Mouse (Mus musculus): Measurements from ENCODE around the gene Shank2. TPM values are rescaled to one million over a fixed set of nuclear protein-coding genes. Genes with fewer than 3 reads are reported as not detected.

Shank2 gene
- polyA plus RNA-seq, 1 experiment from 2014 or later: 16.1 TPM

- Histone ChIP-seq H3K27me3 (ENCODE audit: control insufficient read depth, insufficient read depth, low read length) (no peaks in the 10 kb centered on the region), H3K27ac (ENCODE audit: low read depth, low read length) (peak overlapping the region; percentile 77; the same call in 1 of the 2 replicates), H3K36me3 (ENCODE audit: control insufficient read depth, insufficient read depth, low read length) (0 out of 2 replicates have a peak, but pooled peaks cover 3% of the 10 kb centered on the region), H3K9me3 (ENCODE audit: control insufficient read depth, low read length) (no peaks in the 10 kb centered on the region), H3K4me1 (ENCODE audit: control insufficient read depth, insufficient read depth, low read length) (peaks cover 12% of the 10 kb centered on the region), H3K9ac (replicated peaks; ENCODE audit: low read depth, low read length) (peak overlapping the region; percentile 91), H3K4me3 (ENCODE audit: low read depth, low read length) (peak overlapping the region; percentile 80), H3K4me2 (ENCODE audit: low read depth, low read length) (peak overlapping the region; percentile 93)
- WGBS: 2% methylated on average over 31 of the region's 31 CpGs
- ATAC-seq (ENCODE audit: low read depth): peak; percentile 10
Observed at GRCm38 (mm10) chr7:144469908-144470544, 468.3 kb downstream of the Shank2 start.

- WGBS: under 1% methylated on average over 30 of the region's 30 CpGs
- no peaks in the 10 kb centered on the region for H3K9me3 ChIP-seq (ENCODE audit: control insufficient read depth, low read length)
- H3K27me3 ChIP-seq (ENCODE audit: control insufficient read depth, insufficient read depth, low read length): no peaks in the 10 kb centered on the region
- no peaks in the 10 kb centered on the region for H3K36me3 ChIP-seq (ENCODE audit: control insufficient read depth, insufficient read depth, low read length)
- H3K4me1 ChIP-seq (ENCODE audit: control insufficient read depth, insufficient read depth, low read length): peaks cover 12% of the 10 kb centered on the region
- peak; percentile 96 for ATAC-seq (ENCODE audit: low read depth)
- peak within 1 kb of the TSS; percentile 77 for H3K27ac ChIP-seq (ENCODE audit: low read depth, low read length)
- H3K4me2 ChIP-seq (ENCODE audit: low read depth, low read length): peak within 1 kb of the TSS; percentile 93
- peak within 1 kb of the TSS; percentile 80 for H3K4me3 ChIP-seq (ENCODE audit: low read depth, low read length)
- H3K9ac ChIP-seq (replicated peaks; ENCODE audit: low read depth, low read length): peak within 1 kb of the TSS; percentile 91
Observed at GRCm38 (mm10) chr7:144470545-144471059, 468.9 kb downstream of the Shank2 start, which contains the start of gene Cttn. Gene Cttn, minus strand, starts transcription at chr7:144471009.

GRCm38 (mm10) chr7:144471103-144471502 is 469.4 kb downstream of the Shank2 start:
- no peaks in the 10 kb centered on the region for H3K36me3 ChIP-seq (ENCODE audit: control insufficient read depth, insufficient read depth, low read length)
- H3K27me3 ChIP-seq (ENCODE audit: control insufficient read depth, insufficient read depth, low read length): no peaks in the 10 kb centered on the region
- H3K4me3 ChIP-seq (ENCODE audit: low read depth, low read length): peak overlapping the region; percentile 80
- peak overlapping the region; percentile 93 for H3K4me2 ChIP-seq (ENCODE audit: low read depth, low read length)
- peak overlapping the region; percentile 91; the same call in 1 of the 2 replicates for H3K9ac ChIP-seq (replicated peaks; ENCODE audit: low read depth, low read length)
- H3K9me3 ChIP-seq (ENCODE audit: control insufficient read depth, low read length): no peaks in the 10 kb centered on the region
- H3K27ac ChIP-seq (ENCODE audit: low read depth, low read length): peak overlapping the region; percentile 77
- H3K4me1 ChIP-seq (ENCODE audit: control insufficient read depth, insufficient read depth, low read length): peaks cover 12% of the 10 kb centered on the region
- ATAC-seq (ENCODE audit: low read depth): 0 out of 2 replicates have a peak, but pooled peaks have one; percentile 14
- 89% methylated on average over 2 of the region's 2 CpGs for WGBS

- no peak for ATAC-seq (ENCODE audit: low read depth)
- Histone ChIP-seq H3K27ac (ENCODE audit: low read depth, low read length) (no peak overlapping the region), H3K4me2 (ENCODE audit: low read depth, low read length) (no peak overlapping the region), H3K4me1 (ENCODE audit: control insufficient read depth, insufficient read depth, low read length) (peaks cover 12% of the 10 kb centered on the region), H3K4me3 (ENCODE audit: low read depth, low read length) (no peak overlapping the region), H3K9ac (replicated peaks; ENCODE audit: low read depth, low read length) (no peak overlapping the region), H3K9me3 (ENCODE audit: control insufficient read depth, low read length) (no peaks in the 10 kb centered on the region), H3K27me3 (ENCODE audit: control insufficient read depth, insufficient read depth, low read length) (no peaks in the 10 kb centered on the region), H3K36me3 (ENCODE audit: control insufficient read depth, insufficient read depth, low read length) (0 out of 2 replicates have a peak, but pooled peaks cover 4% of the 10 kb centered on the region)
- WGBS: 83% methylated on average over 4 of the region's 4 CpGs
Observed at GRCm38 (mm10) chr7:144473486-144473885, 471.8 kb downstream of the Shank2 start.

Small RNAs within 50 kb of the gene (microRNA-seq; reads per million reads assigned to microRNA genes)
- 6.8 reads per million, percentile 13 among the genes with 10 or more reads in this experiment for gene Mir3105

Other genes with a start within 250 kb of the Shank2 start
- gene Osbpl5, start 244.9 kb upstream of the Shank2 start, polyA plus RNA-seq (2014; fragmentation: Nextera tagmentation; extraction: Ambion mirVana): 33.3 and 35.5 TPM in 2 replicates
- gene Mrgprg, start 234.9 kb upstream of the Shank2 start, polyA plus RNA-seq (2014; fragmentation: Nextera tagmentation; extraction: Ambion mirVana): not detected in 2 replicates
- 7.4 and 8.4 TPM in 2 replicates for gene Mrgpre, start 217.4 kb upstream of the Shank2 start, polyA plus RNA-seq (2014; fragmentation: Nextera tagmentation; extraction: Ambion mirVana)
- gene Nadsyn1, start 179.1 kb upstream of the Shank2 start, polyA plus RNA-seq (2014; fragmentation: Nextera tagmentation; extraction: Ambion mirVana): 5.3 and 6.7 TPM in 2 replicates
- 57.4 and 60.4 TPM in 2 replicates for gene Dhcr7, start 178.8 kb upstream of the Shank2 start, polyA plus RNA-seq (2014; fragmentation: Nextera tagmentation; extraction: Ambion mirVana)
- gene Gm498, start 135.1 kb upstream of the Shank2 start, polyA plus RNA-seq (2014; fragmentation: Nextera tagmentation; extraction: Ambion mirVana): not detected in 2 replicates